Mouse (Mus musculus) C2C12 (cell line): ENCODE measurements around the gene Tmem175.

Experiments
- CEBPB ChIP-seq: IDR thresholded peaks from one replicate; pipeline ENCODE4 v1.6.1; 2011; ENCODE audit warnings: low read depth, mild to moderate bottlenecking, control low read depth, moderate library complexity
- CTCF ChIP-seq: IDR thresholded peaks from one replicate; pipeline ENCODE4 v1.5.1; 2011; ENCODE audit not compliant: control insufficient read depth, insufficient read depth, insufficient read length
- FOSL1 ChIP-seq: IDR thresholded peaks from one replicate; pipeline ENCODE4 v1.8.0; 2011; ENCODE audit warnings: mild to moderate bottlenecking, low read length; ENCODE audit not compliant: poor library complexity, insufficient read depth, severe bottlenecking
- MAX ChIP-seq: IDR thresholded peaks from one replicate; pipeline ENCODE4 v1.6.1; 2011; ENCODE audit warnings: mild to moderate bottlenecking, control low read depth
- MYOG ChIP-seq: IDR thresholded peaks from one replicate; pipeline ENCODE4 v1.6.1; 2011; ENCODE audit not compliant: control insufficient read depth, insufficient read length; ENCODE audit errors: extremely low read depth
- USF1 ChIP-seq: IDR thresholded peaks from one replicate; pipeline ENCODE4 v1.6.1; 2011; ENCODE audit warnings: low read depth, mild to moderate bottlenecking, control low read depth, moderate library complexity

GRCm38 (mm10) chr5:108610426-108610825 is 19.1 kb upstream of the Tmem175 start:
- no peak for TF ChIP-seq MAX
- TF ChIP-seq CTCF = no peak
- TF ChIP-seq USF1 = no peak
- TF ChIP-seq MYOG = no peak
- no peak for TF ChIP-seq CEBPB
- TF ChIP-seq FOSL1 = no peak
